Mouse (Mus musculus): ENCODE results near the gene Nr2c2ap. TPM values are rescaled to one million over a fixed set of nuclear protein-coding genes. Genes with fewer than 3 reads are reported as not detected.

Nr2c2ap gene
- total RNA-seq, 2 experiments from 2014 or later: 25.4 to 30.5 TPM

DNA sequence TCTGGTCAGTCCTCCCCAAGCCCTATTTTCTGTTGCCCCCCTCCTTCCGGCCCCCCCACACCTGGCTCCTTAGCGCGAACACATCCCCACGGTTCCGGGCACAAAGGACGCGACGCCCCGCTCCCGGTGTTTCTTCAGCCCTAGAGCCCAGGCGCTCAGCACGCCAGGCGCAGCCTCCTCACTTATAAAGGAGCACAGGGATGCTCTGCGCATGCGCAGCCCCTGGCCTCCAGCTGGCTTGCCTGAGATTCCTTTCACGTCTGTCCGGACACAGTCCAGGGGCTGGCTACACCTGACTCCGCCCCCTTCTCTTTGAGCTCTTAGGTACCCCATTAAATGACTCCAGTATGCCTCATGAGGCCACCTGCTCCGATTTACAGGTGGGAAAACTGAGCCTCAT is 10.5 kb upstream of the Nr2c2ap start, which contains the start of gene Ncan:
Gene Ncan, minus strand, starts transcription at position 207 of the 400 bp plus-strand sequence.
- peak; percentile 88 for DNase-seq

GRCm38 (mm10) chr8:70122863-70123262 is 8.3 kb upstream of the Nr2c2ap start:
- no peak for DNase-seq

DNA sequence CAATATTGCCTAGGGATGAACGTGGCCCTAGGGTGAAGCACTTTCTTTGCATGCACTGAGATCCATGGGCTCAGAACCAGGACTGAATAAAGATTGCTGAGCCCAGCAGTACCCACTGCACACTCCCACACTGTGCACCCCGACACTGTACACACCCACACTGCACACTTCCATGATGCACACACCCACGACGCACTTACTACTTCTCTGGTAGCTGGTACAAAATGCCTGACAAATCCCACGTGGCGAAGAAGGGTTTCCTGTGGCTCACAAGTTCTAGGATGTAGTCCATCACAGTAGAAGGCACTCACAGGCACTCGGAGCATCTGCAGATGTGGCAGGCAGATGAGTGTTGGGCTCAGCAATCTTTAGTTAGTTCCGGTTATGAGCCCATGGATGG is 6.1 kb upstream of the Nr2c2ap start:
- DNase-seq: no peak

DNA sequence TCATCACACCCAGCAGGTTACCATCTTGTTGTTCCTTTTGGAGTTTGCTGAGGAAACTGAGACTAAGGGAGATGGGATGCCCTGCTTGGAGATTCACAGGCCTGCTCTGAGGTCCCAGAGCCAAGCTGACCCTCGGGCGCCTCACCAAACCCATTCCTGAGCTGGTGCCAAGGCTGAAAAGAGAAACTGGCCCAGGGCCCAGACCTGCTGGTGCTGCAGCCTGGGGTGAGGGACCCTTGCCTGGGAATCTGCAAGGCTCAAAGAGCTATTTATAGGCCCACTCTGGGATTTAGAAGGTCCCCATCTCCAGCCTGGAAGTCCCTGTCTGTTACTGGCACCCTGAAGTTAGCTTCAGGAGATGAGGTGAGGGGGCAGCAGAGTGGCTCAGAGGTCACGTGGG is 2.7 kb upstream of the Nr2c2ap start:
- peak; percentile 72 to 76 for DNase-seq

GRCm38 (mm10) chr8:70129309-70129952 is 1.7 kb upstream of the Nr2c2ap start:
- DNase-seq: peak; percentile 82 to 83

DNA sequence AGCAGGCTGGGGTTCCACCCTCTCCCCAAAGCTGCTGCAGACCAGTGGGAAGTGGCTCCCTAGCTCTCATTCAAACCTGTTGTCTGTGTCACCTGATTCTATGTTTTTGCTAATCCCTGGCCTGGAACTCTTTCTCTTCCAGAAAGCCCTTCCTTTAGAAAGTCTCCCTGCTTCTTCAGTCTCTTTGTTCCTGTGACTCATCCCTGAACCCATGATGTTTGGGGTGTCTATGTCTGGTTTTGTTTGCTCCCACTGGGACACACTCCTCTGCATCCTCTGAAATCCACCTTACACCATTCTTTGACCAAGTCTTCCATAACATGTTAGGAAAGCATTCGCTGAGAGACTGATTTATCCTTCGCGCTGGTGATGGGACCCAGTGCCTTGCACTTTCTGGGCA is 1.1 kb upstream of the Nr2c2ap start:
- no peak for DNase-seq

- no peak for DNase-seq
These were observed 3.0 kb downstream of the Nr2c2ap start for GRCm38 (mm10) chr8:70134086-70134485.

DNA sequence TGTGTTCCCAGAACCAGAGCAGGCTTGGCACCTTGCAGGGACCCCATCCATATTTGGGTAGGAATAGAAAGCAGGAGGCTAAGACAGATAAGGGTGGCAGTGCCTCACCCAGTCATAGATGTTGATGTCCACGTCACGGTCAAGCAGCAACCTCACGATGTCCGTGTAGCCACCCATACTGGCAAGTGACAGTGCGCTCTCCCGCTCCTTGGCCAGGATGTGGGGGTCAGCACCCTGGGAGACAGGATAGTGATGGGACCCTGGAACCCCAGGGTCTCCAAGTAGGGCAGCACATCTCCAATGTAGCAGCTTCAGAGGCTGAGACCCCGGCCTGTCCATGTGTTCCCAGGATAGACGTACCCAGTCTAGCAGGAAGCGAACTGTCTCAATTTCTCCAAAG is 3.8 kb downstream of the Nr2c2ap start:
- no peak for DNase-seq

GRCm38 (mm10) chr8:70136591-70136990 is 5.5 kb downstream of the Nr2c2ap start:
- DNase-seq: no peak

GRCm38 (mm10) chr8:70137890-70138289 is 6.8 kb downstream of the Nr2c2ap start:
- no peak for DNase-seq

DNA sequence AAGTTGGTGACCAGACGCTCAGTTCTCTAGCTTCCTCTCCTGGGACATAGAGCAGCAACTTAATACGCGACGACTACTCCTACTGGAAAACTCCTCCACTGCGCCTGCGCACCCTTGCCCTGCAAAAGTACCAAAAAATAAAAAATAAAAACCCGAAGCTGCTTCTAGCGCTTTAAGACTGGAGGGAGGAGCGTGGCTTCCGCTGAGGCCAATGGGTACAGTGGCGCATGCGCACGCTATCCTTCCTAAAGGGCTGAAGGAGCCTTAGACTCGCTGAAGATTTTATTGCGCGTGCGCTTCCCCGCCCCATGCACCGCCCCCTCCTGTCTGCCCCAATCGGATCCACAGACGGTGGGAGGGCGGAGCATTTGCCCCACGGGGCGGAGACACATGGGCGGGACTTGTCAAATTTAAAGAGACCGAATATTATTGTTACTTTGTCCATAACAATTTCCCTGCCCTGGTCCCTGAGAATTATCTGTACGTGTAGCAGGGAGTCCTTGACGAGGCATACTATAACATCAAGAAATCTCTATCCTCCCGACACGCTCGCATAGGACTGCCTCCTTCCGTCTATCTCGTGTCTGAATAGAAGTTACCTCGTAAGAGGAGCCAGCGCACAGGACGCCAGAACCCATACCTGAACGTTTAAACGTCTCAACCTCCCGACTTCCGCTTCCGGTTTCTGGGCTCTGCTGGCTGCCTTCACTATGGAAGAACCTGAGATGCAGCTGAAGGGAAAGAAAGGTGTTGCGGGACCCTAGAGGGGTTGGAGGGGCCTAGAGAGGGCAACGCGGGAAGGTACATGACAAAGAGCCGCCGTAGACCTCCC is 8.1 kb downstream of the Nr2c2ap start, which contains the start of the genes Rfxank, Borcs8 and Mef2b:
Gene Rfxank, minus strand, starts transcription at position 129 of the 832 bp plus-strand sequence.
Gene Borcs8, plus strand, starts transcription at position 474 of the 832 bp plus-strand sequence.
Gene Mef2b, plus strand, starts transcription at position 686 of the 832 bp plus-strand sequence.
- peak; percentile 97 to 98 for DNase-seq

- DNase-seq: no peak
These were observed 8.8 kb downstream of the Nr2c2ap start for GRCm38 (mm10) chr8:70139981-70140380.

DNA sequence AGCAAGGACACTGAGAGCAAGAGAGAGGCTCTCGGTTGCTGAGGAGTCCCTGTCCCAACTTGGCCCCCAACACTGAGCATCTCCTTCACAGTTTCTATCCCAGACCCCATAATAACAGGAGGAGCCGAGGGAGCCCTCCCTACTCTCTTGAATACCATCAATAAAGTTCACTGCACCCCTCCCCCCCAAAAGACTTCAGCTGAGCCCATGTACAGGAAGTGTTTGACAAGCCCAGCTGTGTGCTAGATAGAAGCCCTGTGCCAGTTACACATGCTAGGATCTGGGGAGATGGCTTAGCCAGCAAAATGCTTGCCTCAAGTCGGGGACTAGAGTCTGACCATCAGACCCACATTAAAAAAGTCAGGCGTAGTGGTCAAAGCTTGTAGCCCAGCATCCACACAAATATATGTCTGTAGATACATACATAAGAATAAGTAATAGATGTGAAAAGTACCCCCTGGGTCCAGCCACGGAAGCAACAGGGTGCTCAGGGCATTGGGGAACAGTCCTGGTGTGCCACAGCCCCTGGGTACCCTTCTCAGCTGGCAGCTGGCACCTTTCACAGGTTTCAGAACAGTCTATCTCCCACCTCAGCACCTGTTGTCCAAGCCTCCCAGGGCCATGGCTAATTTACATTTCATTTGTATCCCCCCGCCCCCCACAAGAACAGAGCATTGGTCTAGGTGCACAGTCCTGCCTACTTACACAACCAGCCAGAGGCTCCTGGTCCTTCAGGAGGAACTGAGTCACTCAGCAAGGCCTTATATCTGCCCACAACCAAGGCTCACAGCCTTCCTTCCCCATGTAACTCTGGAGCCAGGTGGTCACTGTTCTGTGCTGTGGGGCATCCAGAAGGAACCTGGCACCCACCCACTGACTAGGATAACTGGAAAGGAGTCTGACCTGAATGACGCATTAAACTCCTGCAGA is 16.8 kb downstream of the Nr2c2ap start:
- DNase-seq: no peak

DNA sequence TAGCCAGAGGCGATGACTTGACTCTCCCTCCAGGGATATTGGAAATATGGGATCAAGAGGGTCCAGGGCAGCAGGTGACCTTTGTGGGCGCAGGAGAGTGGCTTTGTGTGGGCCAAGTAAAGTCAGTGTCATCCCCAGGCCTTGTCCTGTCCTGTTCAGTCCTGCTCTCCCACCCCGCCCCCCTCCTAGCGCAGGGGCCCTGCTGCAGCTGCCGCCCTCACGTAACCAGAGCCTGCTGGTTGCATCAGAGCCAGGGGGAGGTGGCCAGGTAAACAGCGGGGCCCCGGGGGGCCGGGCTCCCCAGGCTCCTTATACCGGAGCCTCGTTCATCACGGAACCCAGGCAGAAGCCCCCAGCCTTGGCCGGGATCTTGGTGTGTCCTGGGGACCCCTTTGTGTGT is 19.0 kb downstream of the Nr2c2ap start:
- DNase-seq: no peak

DNA sequence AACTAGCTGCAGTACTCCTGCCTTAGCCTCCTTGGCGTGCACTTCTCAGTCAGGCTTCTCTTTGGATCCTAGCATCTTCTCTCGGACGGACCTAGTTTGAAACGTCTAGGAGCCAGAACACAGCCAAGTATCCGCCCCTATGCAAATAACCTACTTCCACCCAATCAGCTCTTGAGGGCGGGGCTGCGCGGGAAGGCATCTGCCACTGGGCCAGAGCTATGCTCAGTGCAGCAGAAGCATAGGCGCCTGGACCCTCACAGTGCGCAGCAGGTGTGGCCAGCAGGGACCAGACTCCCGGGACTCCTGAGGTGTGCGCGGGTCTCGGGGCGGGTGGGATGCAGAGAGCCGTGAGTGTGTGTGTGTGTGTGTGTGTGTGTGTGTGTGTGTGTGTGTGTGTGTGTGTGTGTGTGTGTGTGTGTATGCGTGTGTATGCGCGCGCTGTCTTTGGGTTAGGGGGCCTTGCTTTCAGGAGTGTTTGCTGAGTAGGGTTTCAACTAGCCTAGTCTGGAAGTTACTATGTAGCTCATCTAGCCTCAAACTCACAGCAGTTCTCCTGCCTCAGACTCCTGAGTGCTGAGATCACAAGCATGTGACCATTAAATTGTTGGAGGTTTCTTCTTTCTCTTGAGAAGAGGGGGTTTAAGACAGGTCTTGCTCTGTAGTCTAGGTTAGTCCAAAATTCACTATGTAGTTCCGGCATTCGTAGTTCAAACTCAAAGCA is 21.6 kb downstream of the Nr2c2ap start:
- peak; percentile 47 to 49 for DNase-seq

DNA sequence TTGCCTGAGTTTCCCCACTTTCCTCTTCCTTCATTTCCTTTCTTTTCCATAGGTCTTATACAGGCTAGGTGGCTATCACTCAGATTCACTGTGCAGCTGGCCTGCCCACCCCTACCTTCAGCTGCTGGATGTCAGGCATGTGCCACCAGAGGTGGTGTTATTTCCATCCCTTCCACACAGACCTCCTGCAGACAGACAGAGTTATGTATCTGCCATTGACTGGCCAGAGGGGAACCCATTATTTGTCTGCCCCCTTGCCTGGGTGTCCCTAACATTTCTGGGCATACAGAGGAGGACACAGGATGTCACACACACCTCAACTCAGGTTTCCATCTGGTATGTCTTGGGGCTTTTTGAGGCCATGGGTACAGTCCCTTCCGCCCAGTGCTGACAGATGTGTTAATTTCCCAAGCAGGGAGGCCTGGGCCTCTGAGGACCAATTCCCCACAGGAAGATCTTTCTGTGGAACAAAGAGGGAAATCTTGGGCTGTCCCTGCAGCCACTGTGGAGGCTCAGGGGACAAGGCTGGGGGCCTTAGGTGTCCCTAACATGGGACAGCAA is 26.2 kb downstream of the Nr2c2ap start:
- no peak for DNase-seq

DNA sequence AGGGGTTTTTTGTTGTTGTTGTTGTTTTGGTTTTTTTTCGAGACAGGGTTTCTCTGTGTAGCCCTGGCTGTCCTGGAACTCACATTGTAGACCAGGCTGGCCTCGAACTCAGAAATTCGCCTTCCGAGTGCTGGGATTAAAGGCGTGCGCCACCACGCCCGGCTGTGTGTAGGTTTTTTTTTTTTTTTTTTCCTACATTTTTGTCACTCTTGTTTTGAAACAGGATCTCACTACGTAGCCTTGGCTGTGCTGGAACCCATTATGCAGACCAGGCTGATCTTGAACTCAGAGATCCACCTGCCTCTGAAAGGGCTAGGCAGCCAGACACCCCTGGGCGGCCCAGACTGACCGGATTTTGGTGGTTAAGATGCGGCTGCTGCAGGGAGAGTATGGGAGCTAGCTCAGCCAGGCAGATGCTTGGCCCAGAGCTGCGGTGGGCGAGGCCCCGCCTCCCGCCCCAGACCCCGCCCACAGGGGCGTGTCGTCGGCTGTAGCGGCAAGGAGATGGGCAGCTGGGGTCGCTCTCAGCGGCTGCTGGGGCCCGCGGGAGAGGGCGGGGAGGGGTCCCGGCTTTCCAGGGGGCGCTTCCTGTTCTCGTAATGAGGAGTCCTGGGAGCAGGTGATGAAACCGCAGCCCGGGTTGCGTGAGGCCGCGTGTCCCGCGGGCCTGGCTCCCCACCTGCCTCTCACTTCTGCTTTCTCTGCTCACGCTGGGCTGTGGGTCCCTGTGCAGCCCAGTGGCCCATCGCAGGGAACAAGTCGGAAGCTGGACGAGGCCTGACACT is 27.1 kb downstream of the Nr2c2ap start:
- DNase-seq: peak; percentile 50 to 64

DNA sequence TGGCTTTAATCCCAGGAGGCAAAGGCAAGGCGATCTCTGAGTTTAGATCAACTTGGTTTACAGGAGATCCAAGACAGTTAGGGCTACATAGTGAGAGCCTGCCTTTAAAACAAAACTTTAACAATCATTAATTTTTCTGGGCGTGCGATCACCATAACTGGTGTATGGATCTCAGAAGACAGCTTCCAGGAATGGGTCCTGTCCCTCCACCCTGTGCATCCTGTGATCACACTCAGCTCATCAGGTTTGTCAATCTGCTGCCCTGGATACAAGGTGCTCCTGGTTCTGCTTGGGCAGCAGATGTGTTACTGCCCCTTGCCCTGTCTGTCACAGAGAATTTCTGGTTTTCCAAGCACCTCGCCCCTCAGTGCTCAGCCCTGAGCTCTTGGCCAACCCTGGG is 28.1 kb downstream of the Nr2c2ap start:
- DNase-seq: no peak

DNA sequence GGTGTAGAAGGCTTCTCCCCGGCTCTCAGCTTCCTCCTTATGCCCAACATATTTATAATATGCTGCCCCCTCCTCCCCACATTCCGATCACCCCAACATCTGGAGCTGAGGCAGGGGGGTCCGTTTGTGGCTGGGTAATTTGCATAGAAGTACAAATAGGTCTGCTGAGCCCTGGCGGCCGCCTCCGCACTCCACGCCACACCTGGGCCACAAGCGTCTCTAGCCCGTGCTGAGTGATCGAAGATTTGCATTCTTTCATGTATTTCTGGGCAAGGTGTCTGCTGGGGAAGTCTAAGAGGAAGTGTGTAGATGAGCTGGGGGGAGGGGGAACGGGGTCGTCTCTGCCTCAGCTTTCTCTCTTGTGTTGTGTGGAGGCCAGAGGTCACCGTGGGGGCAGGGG is 28.9 kb downstream of the Nr2c2ap start:
- no peak for DNase-seq

GRCm38 (mm10) chr8:70163316-70163715 is 32.2 kb downstream of the Nr2c2ap start:
- no peak for DNase-seq

Data from layer of hippocampus, postnatal 36 days (tissue).